Comparison of ENCODE assay signal across 8 mouse cellular contexts in genomic region chr16:4683193-4683580, GRCm38 (mm10). TPM values are rescaled to one million over a fixed set of nuclear protein-coding genes. Genes with fewer than 3 reads are reported as not detected.
A peak's percentile ranks its signal among the peaks of the same experiment; 100 is the strongest.
DNase-seq lines count a peak whose midpoint lies in the region; ATAC-seq and TF ChIP-seq lines count a peak whose summit lies in the region.

No protein-coding gene starts in this region.

- 21% methylated on average over 9 of the region's 9 CpGs for WGBS in lung, embryonic 16.5 days
- 21% methylated on average over 9 of the region's 9 CpGs for WGBS in embryonic facial prominence, embryonic 14.5 days
- 27% methylated on average over 9 of the region's 9 CpGs for WGBS in limb, embryonic 13.5 days
- WGBS in olfactory bulb, adult 2 months = 23% methylated on average over 9 of the region's 9 CpGs

- no peak for ATAC-seq in lung, embryonic 16.5 days (ENCODE audit: low read depth)
- ATAC-seq in embryonic facial prominence, embryonic 14.5 days (ENCODE audit: low read depth) = no peak
- no peak for ATAC-seq in limb, embryonic 13.5 days (ENCODE audit: low FRiP score, low read depth)

- TF ChIP-seq POLR2A in olfactory bulb, adult 2 months (IDR thresholded peaks at IDR 0.05; ENCODE audit: insufficient read depth, low read depth, low read length) = no peak

- H3K4me1 ChIP-seq in lung, embryonic 16.5 days (replicated peaks; ENCODE audit: control insufficient read depth, insufficient read depth, low read length) = peaks cover 20% of the 10 kb centered on the region
- peaks cover 16% of the 10 kb centered on the region for H3K4me1 ChIP-seq in embryonic facial prominence, embryonic 14.5 days (ENCODE audit: control insufficient read depth, insufficient read depth, low read length)
- peaks cover 30% of the 10 kb centered on the region for H3K4me1 ChIP-seq in limb, embryonic 13.5 days
- peaks cover 3% of the 10 kb centered on the region for H3K4me1 ChIP-seq in olfactory bulb, adult 2 months (ENCODE audit: control insufficient read depth, insufficient read depth, low read length)

- peak overlapping the region; percentile 97 for H3K9ac ChIP-seq in lung, embryonic 16.5 days (ENCODE audit: low read length)
- H3K9ac ChIP-seq in embryonic facial prominence, embryonic 14.5 days (ENCODE audit: low read depth, low read length) = peak overlapping the region; percentile 88
- H3K9ac ChIP-seq in limb, embryonic 13.5 days = peak overlapping the region; percentile 90

- DNase-seq in lung, adult 18-20 months = no peak
- DNase-seq in embryonic facial prominence, embryonic 14.5 days (ENCODE audit: low spot score) = no peak
- no peak for DNase-seq in adrenal gland, adult 18-20 months (ENCODE audit: low spot score in 2 of 2)
- no peak for DNase-seq in spleen, adult 18-20 months
- no peak for DNase-seq in gastrocnemius, adult 8-10 months (ENCODE audit: low spot score in 2 of 2)

- H3K36me3 ChIP-seq in lung, embryonic 16.5 days (ENCODE audit: control insufficient read depth, insufficient read depth, low read length) = peaks cover 6% of the 10 kb centered on the region
- peaks cover 14% of the 10 kb centered on the region for H3K36me3 ChIP-seq in embryonic facial prominence, embryonic 14.5 days (ENCODE audit: control insufficient read depth, insufficient read depth, low read length)
- peaks cover 15% of the 10 kb centered on the region for H3K36me3 ChIP-seq in limb, embryonic 13.5 days

- H3K4me2 ChIP-seq in lung, embryonic 16.5 days (ENCODE audit: low read depth, low read length) = peak overlapping the region; percentile 98
- H3K4me2 ChIP-seq in embryonic facial prominence, embryonic 14.5 days (ENCODE audit: low read depth, low read length) = peak overlapping the region; percentile 94
- peak overlapping the region; percentile 98 for H3K4me2 ChIP-seq in limb, embryonic 13.5 days (replicated peaks)

- H3K4me3 ChIP-seq in lung, embryonic 16.5 days (ENCODE audit: low read length) = peak overlapping the region; percentile 96
- H3K4me3 ChIP-seq in embryonic facial prominence, embryonic 14.5 days (ENCODE audit: low read depth, low read length) = peak overlapping the region; percentile 95
- H3K4me3 ChIP-seq in limb, embryonic 13.5 days = peak overlapping the region; percentile 91
- peak overlapping the region; percentile 88 for H3K4me3 ChIP-seq in olfactory bulb, adult 2 months (ENCODE audit: insufficient read depth, low read depth, low read length)

- no peaks in the 10 kb centered on the region for H3K27me3 ChIP-seq in lung, embryonic 16.5 days (ENCODE audit: control insufficient read depth, insufficient read depth, low read depth, low read length)
- no peaks in the 10 kb centered on the region for H3K27me3 ChIP-seq in embryonic facial prominence, embryonic 14.5 days (replicated peaks; ENCODE audit: control insufficient read depth, insufficient read depth, low read length)
- H3K27me3 ChIP-seq in limb, embryonic 13.5 days = no peaks in the 10 kb centered on the region

- H3K9me3 ChIP-seq in lung, embryonic 16.5 days (ENCODE audit: control insufficient read depth, low read length) = no peaks in the 10 kb centered on the region
- H3K9me3 ChIP-seq in embryonic facial prominence, embryonic 14.5 days (ENCODE audit: control insufficient read depth, low read length) = no peaks in the 10 kb centered on the region
- no peaks in the 10 kb centered on the region for H3K9me3 ChIP-seq in limb, embryonic 13.5 days

- TF ChIP-seq CTCF in olfactory bulb, adult 2 months (IDR thresholded peaks at IDR 0.05; ENCODE audit: insufficient read depth, low read depth, low read length) = no peak

- peak overlapping the region; percentile 86 for H3K27ac ChIP-seq in lung, embryonic 16.5 days (ENCODE audit: low read length)
- H3K27ac ChIP-seq in embryonic facial prominence, embryonic 14.5 days (replicated peaks; ENCODE audit: low read depth, low read length) = peak overlapping the region; percentile 79
- peak overlapping the region; percentile 76 for H3K27ac ChIP-seq in limb, embryonic 13.5 days
- peak overlapping the region; percentile 93 for H3K27ac ChIP-seq in olfactory bulb, adult 2 months (ENCODE audit: insufficient read depth, low read depth, low read length)

RNA-seq across cellular contexts. Expression of gene Coro7, which starts 3.6 kb away (rescaled TPM):
- polyA plus RNA-seq in lung, embryonic 16.5 days (2015; fragmentation: Nextera tagmentation; extraction: Ambion mirVana) = 15.9 and 18.3 TPM in 2 replicates
- polyA plus RNA-seq in embryonic facial prominence, embryonic 14.5 days (2014; fragmentation: Nextera tagmentation; extraction: Ambion mirVana) = 11.5 and 16.1 TPM in 2 replicates
- 19.6 and 20.8 TPM in 2 replicates for polyA plus RNA-seq in limb, embryonic 13.5 days (2015; fragmentation: Nextera tagmentation; extraction: Ambion mirVana)
- polyA plus RNA-seq in olfactory bulb, adult 2 months (2012; ENCODE audit: insufficient read depth, insufficient read length, low replicate concordance, missing spikeins) = not detected in 2 replicates
- 10 to 100 TPM; 21.0 to 25.7 TPM for total RNA-seq in adrenal gland, adult 18-20 months (2021)
- total RNA-seq in gastrocnemius, adult 8-10 months (2022) = 10 to 100 TPM; 11.7 to 15.1 (median 14.0) TPM

RNA-seq across cellular contexts. Expression of gene Nmral1, which starts 36.0 kb away (rescaled TPM):
- 60.6 and 62.5 TPM in 2 replicates for polyA plus RNA-seq in lung, embryonic 16.5 days (2015; fragmentation: Nextera tagmentation; extraction: Ambion mirVana)
- polyA plus RNA-seq in embryonic facial prominence, embryonic 14.5 days (2014; fragmentation: Nextera tagmentation; extraction: Ambion mirVana) = 46.3 and 56.8 TPM in 2 replicates
- 113 and 118 TPM in 2 replicates for polyA plus RNA-seq in limb, embryonic 13.5 days (2015; fragmentation: Nextera tagmentation; extraction: Ambion mirVana)
- not detected in 2 replicates for polyA plus RNA-seq in olfactory bulb, adult 2 months (2012; ENCODE audit: insufficient read depth, insufficient read length, low replicate concordance, missing spikeins)
- 1 to 10 TPM; 3.1 to 4.7 TPM for total RNA-seq in adrenal gland, adult 18-20 months (2021)
- total RNA-seq in gastrocnemius, adult 8-10 months (2022) = 1 to 10 TPM; 1.9 to 3.3 (median 2.8) TPM

RNA-seq across cellular contexts. Expression of gene Hmox2, which starts 43.0 kb away (rescaled TPM):
- 110 and 114 TPM in 2 replicates for polyA plus RNA-seq in lung, embryonic 16.5 days (2015; fragmentation: Nextera tagmentation; extraction: Ambion mirVana)
- 97.6 and 107 TPM in 2 replicates for polyA plus RNA-seq in embryonic facial prominence, embryonic 14.5 days (2014; fragmentation: Nextera tagmentation; extraction: Ambion mirVana)
- polyA plus RNA-seq in limb, embryonic 13.5 days (2015; fragmentation: Nextera tagmentation; extraction: Ambion mirVana) = 112 and 116 TPM in 2 replicates
- not detected in 2 replicates for polyA plus RNA-seq in olfactory bulb, adult 2 months (2012; ENCODE audit: insufficient read depth, insufficient read length, low replicate concordance, missing spikeins)
- 10 to 100 TPM; 73.5 to 83.8 TPM for total RNA-seq in adrenal gland, adult 18-20 months (2021)
- total RNA-seq in gastrocnemius, adult 8-10 months (2022) = 10 to 100 TPM; 38.6 to 42.3 (median 41.9) TPM

RNA-seq across cellular contexts. Expression of gene Dnaja3, which starts 43.4 kb away (rescaled TPM):
- polyA plus RNA-seq in lung, embryonic 16.5 days (2015; fragmentation: Nextera tagmentation; extraction: Ambion mirVana) = 61.3 and 61.9 TPM in 2 replicates
- polyA plus RNA-seq in embryonic facial prominence, embryonic 14.5 days (2014; fragmentation: Nextera tagmentation; extraction: Ambion mirVana) = 57.6 and 57.7 TPM in 2 replicates
- 56.6 and 60.0 TPM in 2 replicates for polyA plus RNA-seq in limb, embryonic 13.5 days (2015; fragmentation: Nextera tagmentation; extraction: Ambion mirVana)
- polyA plus RNA-seq in olfactory bulb, adult 2 months (2012; ENCODE audit: insufficient read depth, insufficient read length, low replicate concordance, missing spikeins) = not detected in 2 replicates
- total RNA-seq in adrenal gland, adult 18-20 months (2021) = 100 to 1,000 TPM; 132 to 145 TPM
- total RNA-seq in gastrocnemius, adult 8-10 months (2022) = 100 to 1,000 TPM in 1 of 4 experiments, 10 to 100 TPM in 3; 99.4 to 103 (median 99.8) TPM

RNA-seq across cellular contexts. Expression of gene Vasn, which starts 43.4 kb away (rescaled TPM):
- 28.5 and 30.4 TPM in 2 replicates for polyA plus RNA-seq in lung, embryonic 16.5 days (2015; fragmentation: Nextera tagmentation; extraction: Ambion mirVana)
- 31.3 and 32.4 TPM in 2 replicates for polyA plus RNA-seq in embryonic facial prominence, embryonic 14.5 days (2014; fragmentation: Nextera tagmentation; extraction: Ambion mirVana)
- polyA plus RNA-seq in limb, embryonic 13.5 days (2015; fragmentation: Nextera tagmentation; extraction: Ambion mirVana) = 35.6 and 35.9 TPM in 2 replicates
- polyA plus RNA-seq in olfactory bulb, adult 2 months (2012; ENCODE audit: insufficient read depth, insufficient read length, low replicate concordance, missing spikeins) = not detected in 2 replicates
- 10 to 100 TPM; 10.0 to 15.3 TPM for total RNA-seq in adrenal gland, adult 18-20 months (2021)
- 1 to 10 TPM; 2.5 to 4.3 (median 3.9) TPM for total RNA-seq in gastrocnemius, adult 8-10 months (2022)

Comparison
In these comparisons a context has a peak if more than half of its experiments do, and no peak if none do; other contexts are left out.
1. RNA of gene Hmox2, which starts 43.0 kb away (polyA plus RNA-seq): 110 to 114 TPM in lung, embryonic 16.5 days, 112 to 116 TPM in limb, embryonic 13.5 days and 97.6 to 107 TPM in embryonic facial prominence, embryonic 14.5 days; not detected in olfactory bulb, adult 2 months; every median in the first group is over 10 times any median in the second.
2. Peak in every context shown above with its lines, with median percentiles within 50 percentile points of each other: H3K27ac ChIP-seq, H3K4me2 ChIP-seq, H3K4me3 ChIP-seq and H3K9ac ChIP-seq.